Mouse (Mus musculus) liver, adult 10 weeks (tissue): ENCODE results near the gene Ric1. TPM values are rescaled to one million over a fixed set of nuclear protein-coding genes. Genes with fewer than 3 reads are reported as not detected.

Experiments
- polyA plus RNA-seq: library from polyadenylated mRNA; stranded (reverse); fragments of 350-450 nt; fragmentation: Illumina TruSeq; extraction: RNeasy Lipid Tissue Mini Kit (QIAGEN cat#74804); gene quantifications from one replicate; pipeline ENCODE4 v1.2.3, GENCODE M21; 2014; ENCODE audit warnings: low read depth, low replicate concordance

Ric1 gene
- polyA plus RNA-seq = 21.8 TPM

DNA sequence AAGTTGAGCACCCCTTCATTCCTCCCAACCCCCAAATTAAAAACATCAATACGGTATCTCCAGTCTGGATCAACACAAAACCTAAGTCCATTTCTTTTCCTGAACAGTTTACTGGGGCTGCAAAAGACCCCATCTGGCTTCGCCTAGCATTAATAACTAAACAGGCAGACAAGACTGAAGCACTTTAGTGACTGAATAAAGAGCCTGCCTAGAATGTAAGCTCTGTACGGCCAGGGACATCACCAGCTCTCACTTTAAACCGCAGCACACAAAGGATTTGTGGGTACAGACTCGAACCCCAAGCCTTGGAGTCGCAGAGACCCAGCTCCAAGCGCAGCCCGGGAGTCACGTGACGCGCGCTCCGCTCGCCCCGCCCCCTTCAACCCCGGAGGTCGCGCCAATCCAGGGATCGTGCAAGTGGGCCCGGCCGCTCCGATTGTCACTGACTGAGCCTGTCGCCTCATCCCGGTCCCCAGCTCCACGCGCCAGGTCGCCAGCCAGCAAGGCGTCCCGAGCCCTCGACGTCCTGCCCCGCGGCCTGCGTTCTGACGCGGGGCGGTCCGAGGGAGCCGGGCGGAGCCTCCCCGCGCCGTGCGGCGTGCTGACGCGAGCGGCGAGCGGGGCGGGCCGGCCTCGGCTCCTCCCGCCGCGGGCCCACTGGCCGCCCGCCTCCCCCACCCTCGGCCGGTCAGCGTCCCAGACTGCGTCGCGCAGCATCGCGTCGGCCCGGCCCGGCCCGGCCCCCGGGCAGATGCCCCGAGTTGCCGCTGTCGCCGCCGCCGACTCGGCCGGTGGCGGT lies at the start of gene Ric1:
Ric1 (plus strand) TSS at position 646 of the 799 bp plus-strand sequence.

DNA sequence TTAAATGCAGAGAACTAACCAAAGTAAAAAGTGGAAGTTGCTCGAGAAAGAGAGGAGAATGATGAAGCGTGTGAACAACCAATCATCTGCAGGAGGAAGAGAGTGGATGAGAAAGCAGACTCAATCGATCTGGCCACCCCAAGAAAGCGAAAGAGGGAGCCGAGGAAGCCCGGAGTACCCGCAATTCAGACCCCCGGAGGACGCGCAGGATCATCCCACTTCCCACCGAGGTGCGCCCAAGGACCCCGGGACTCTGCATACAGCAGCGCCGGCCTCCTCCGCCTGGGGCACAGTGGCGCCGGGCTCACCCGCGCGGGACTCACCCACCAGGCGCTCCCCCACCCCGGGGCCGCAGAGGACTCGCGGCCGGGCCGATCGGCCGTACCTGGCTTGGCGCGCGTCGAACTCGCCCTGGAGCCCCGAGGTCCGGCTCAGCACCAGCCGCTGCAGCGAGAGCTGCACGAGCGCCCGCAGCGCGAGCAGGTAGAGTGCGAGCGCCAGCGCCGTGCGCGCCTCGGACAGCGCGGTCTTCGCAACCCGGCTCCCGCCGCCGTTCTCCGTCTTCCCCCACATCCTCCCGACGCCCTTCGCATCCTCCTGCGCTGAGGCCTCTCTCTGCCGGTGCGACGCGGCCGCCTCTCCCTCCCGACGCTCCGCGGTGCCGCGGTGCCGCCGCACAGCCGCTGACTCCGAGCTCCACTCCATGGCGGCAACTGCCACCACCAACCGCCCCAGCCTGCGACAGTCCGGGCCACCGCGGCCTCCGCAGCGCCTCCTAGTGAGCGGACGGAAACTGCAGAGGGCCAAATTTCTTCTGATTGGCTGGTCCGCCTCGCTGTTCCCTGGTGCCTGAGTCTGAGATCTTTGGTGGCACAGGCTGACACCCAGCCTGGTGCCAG lies 125.8 kb downstream of the Ric1 start, which contains the start of gene Ermp1:
Ermp1 (minus strand) TSS at position 765 of the 899 bp plus-strand sequence.

Other genes starting within 250 kb of the Ric1 start
- gene Insl6, start 196.9 kb upstream of the Ric1 start, polyA plus RNA-seq = 0.87 TPM
- not detected for gene Rln1, start 187.6 kb upstream of the Ric1 start, polyA plus RNA-seq
- gene Plgrkt, start 154.9 kb upstream of the Ric1 start, polyA plus RNA-seq = 24.5 TPM
- 3.0 TPM for gene Cd274, start 154.8 kb upstream of the Ric1 start, polyA plus RNA-seq
- not detected for gene Pdcd1lg2, start 111.4 kb upstream of the Ric1 start, polyA plus RNA-seq
- gene Ermp1, start 126.1 kb downstream of the Ric1 start, polyA plus RNA-seq = 21.0 TPM
- gene Mlana, start 175.5 kb downstream of the Ric1 start, polyA plus RNA-seq = not detected